Comparison of ENCODE assay signal across 17 mouse cellular contexts in genomic region chr10:59236486-59236885, GRCm38 (mm10). TPM values are rescaled to one million over a fixed set of nuclear protein-coding genes. Genes with fewer than 3 reads are reported as not detected.
DNase-seq lines count a peak whose midpoint lies in the region; ATAC-seq and TF ChIP-seq lines count a peak whose summit lies in the region.
"Had no signal": no experiment of that assay in that cellular context is flagged by ENCODE, and none has a peak within 500 bp of the region (broad histone marks: within the 10 kb centered on the region; RNA-seq: fewer than 3 reads in every experiment).

No protein-coding gene starts in this region.

- H3K9me3 ChIP-seq in liver, postnatal 0 days (ENCODE audit: low read length), result no peaks in the 10 kb centered on the region
- H3K9me3 ChIP-seq in liver, embryonic 12.5 days (replicated peaks), result no peaks in the 10 kb centered on the region
- 0 out of 2 replicates have a peak, but pooled peaks cover 3% of the 10 kb centered on the region for H3K9me3 ChIP-seq in lung, embryonic 16.5 days (ENCODE audit: control insufficient read depth, low read length)
- H3K9me3 ChIP-seq in hindbrain, embryonic 11.5 days (ENCODE audit: control insufficient read depth, low read length), result no peaks in the 10 kb centered on the region
- no peaks in the 10 kb centered on the region for H3K9me3 ChIP-seq in forebrain, embryonic 12.5 days
- H3K9me3 ChIP-seq: kidney, embryonic 15.5 days; limb, embryonic 15.5 days; midbrain, embryonic 10.5 days had no signal

- ATAC-seq in liver, postnatal 0 days, result no peak
- no peak for ATAC-seq in liver, embryonic 12.5 days
- peak; percentile 32; the same call in 1 of the 2 replicates for ATAC-seq in lung, embryonic 16.5 days (ENCODE audit: low read depth)
- ATAC-seq in monocyte, adult 5-6 weeks (replicated peaks; ENCODE audit: insufficient number of reproducible peaks, low FRiP score, low TSS enrichment, poor library complexity, severe bottlenecking), result peak; percentile 86
- no peak for ATAC-seq in hindbrain, embryonic 11.5 days (ENCODE audit: low FRiP score)
- no peak for ATAC-seq in forebrain, embryonic 12.5 days (ENCODE audit: low FRiP score)
- ATAC-seq: activated CD4-positive, CD25-positive, alpha-beta regulatory T cell, adult 4 months; forebrain, postnatal 0 days; hindbrain, embryonic 16.5 days had no signal

- H3K4me3 ChIP-seq in liver, postnatal 0 days (ENCODE audit: low read depth, low read length), result no peak overlapping the region
- no peak overlapping the region for H3K4me3 ChIP-seq in liver, embryonic 12.5 days
- no peak overlapping the region for H3K4me3 ChIP-seq in lung, embryonic 16.5 days (ENCODE audit: low read length)
- H3K4me3 ChIP-seq in hindbrain, embryonic 11.5 days (ENCODE audit: low read depth, low read length), result no peak overlapping the region
- H3K4me3 ChIP-seq in forebrain, embryonic 12.5 days (replicated peaks), result no peak overlapping the region
- H3K4me3 ChIP-seq: kidney, embryonic 15.5 days; limb, embryonic 15.5 days; midbrain, embryonic 10.5 days had no signal

- no peaks in the 10 kb centered on the region for H3K27me3 ChIP-seq in liver, postnatal 0 days (ENCODE audit: insufficient read depth, low read length)
- no peaks in the 10 kb centered on the region; the same call in none of the 2 replicates for H3K27me3 ChIP-seq in liver, embryonic 12.5 days (replicated peaks)
- no peaks in the 10 kb centered on the region for H3K27me3 ChIP-seq in lung, embryonic 16.5 days (ENCODE audit: control insufficient read depth, insufficient read depth, low read depth, low read length)
- no peaks in the 10 kb centered on the region for H3K27me3 ChIP-seq in hindbrain, embryonic 11.5 days (ENCODE audit: control insufficient read depth, insufficient read depth, low read length)
- H3K27me3 ChIP-seq in forebrain, embryonic 12.5 days, result no peaks in the 10 kb centered on the region
- H3K27me3 ChIP-seq: kidney, embryonic 15.5 days; limb, embryonic 15.5 days had no signal

- DNase-seq in liver, postnatal 0 days, result peak; percentile 36
- DNase-seq in adrenal gland, postnatal 14 days, result peak; percentile 70
- DNase-seq in hindbrain, embryonic 11.5 days (ENCODE audit: low spot score), result no peak
- DNase-seq in gastrocnemius, adult 8-10 months (ENCODE audit: low spot score in 2 of 2), result no peak
- DNase-seq: cerebellum, adult 11 months; forebrain, postnatal 0 days; gastrocnemius, postnatal 36 days; spleen, adult 18-20 months had no signal

- TF ChIP-seq EP300 in liver, postnatal 0 days (IDR thresholded peaks at IDR 0.05; ENCODE audit: low read depth), result peak; percentile 14; the same call in 1 of the 2 replicates

- H3K27ac ChIP-seq in liver, postnatal 0 days (ENCODE audit: low read depth), result peak overlapping the region; percentile 44; the same call in 1 of the 2 replicates
- no peak overlapping the region for H3K27ac ChIP-seq in liver, embryonic 12.5 days
- H3K27ac ChIP-seq in lung, embryonic 16.5 days (ENCODE audit: low read length), result no peak overlapping the region
- no peak overlapping the region for H3K27ac ChIP-seq in hindbrain, embryonic 11.5 days (ENCODE audit: low read depth, low read length)
- H3K27ac ChIP-seq in forebrain, embryonic 12.5 days, result no peak overlapping the region
- H3K27ac ChIP-seq: kidney, embryonic 15.5 days; limb, embryonic 15.5 days; midbrain, embryonic 10.5 days had no signal

- peaks cover 9% of the 10 kb centered on the region; the same call in 1 of the 2 replicates for H3K4me1 ChIP-seq in liver, postnatal 0 days (ENCODE audit: insufficient read depth)
- no peaks in the 10 kb centered on the region for H3K4me1 ChIP-seq in liver, embryonic 12.5 days
- H3K4me1 ChIP-seq in lung, embryonic 16.5 days (replicated peaks; ENCODE audit: control insufficient read depth, insufficient read depth, low read length), result peaks cover 11% of the 10 kb centered on the region
- H3K4me1 ChIP-seq in hindbrain, embryonic 11.5 days (replicated peaks; ENCODE audit: control insufficient read depth, insufficient read depth, low read length), result no peaks in the 10 kb centered on the region
- no peaks in the 10 kb centered on the region for H3K4me1 ChIP-seq in forebrain, embryonic 12.5 days
- H3K4me1 ChIP-seq: midbrain, embryonic 10.5 days had no signal

- no peaks in the 10 kb centered on the region for H3K36me3 ChIP-seq in liver, postnatal 0 days (replicated peaks; ENCODE audit: insufficient read depth, low read length)
- no peaks in the 10 kb centered on the region for H3K36me3 ChIP-seq in liver, embryonic 12.5 days
- no peaks in the 10 kb centered on the region for H3K36me3 ChIP-seq in lung, embryonic 16.5 days (ENCODE audit: control insufficient read depth, insufficient read depth, low read length)
- H3K36me3 ChIP-seq in hindbrain, embryonic 11.5 days (ENCODE audit: control insufficient read depth, insufficient read depth, low read length), result no peaks in the 10 kb centered on the region
- no peaks in the 10 kb centered on the region for H3K36me3 ChIP-seq in forebrain, embryonic 12.5 days (replicated peaks)
- H3K36me3 ChIP-seq: kidney, embryonic 15.5 days; limb, embryonic 15.5 days; midbrain, embryonic 10.5 days had no signal

- H3K9ac ChIP-seq in liver, postnatal 0 days (replicated peaks), result no peak overlapping the region
- no peak overlapping the region for H3K9ac ChIP-seq in liver, embryonic 12.5 days
- H3K9ac ChIP-seq in lung, embryonic 16.5 days (ENCODE audit: low read length), result no peak overlapping the region
- H3K9ac ChIP-seq in hindbrain, embryonic 11.5 days (ENCODE audit: low read depth, low read length), result no peak overlapping the region
- H3K9ac ChIP-seq in forebrain, embryonic 12.5 days, result no peak overlapping the region
- H3K9ac ChIP-seq: forebrain, postnatal 0 days; kidney, embryonic 15.5 days; limb, embryonic 15.5 days had no signal

- TF ChIP-seq CTCF in liver, postnatal 0 days (IDR thresholded peaks at IDR 0.05; ENCODE audit: low read depth), result no peak

- H3K4me2 ChIP-seq in liver, postnatal 0 days (ENCODE audit: low read depth, low read length), result no peak overlapping the region
- no peak overlapping the region for H3K4me2 ChIP-seq in liver, embryonic 12.5 days
- no peak overlapping the region for H3K4me2 ChIP-seq in lung, embryonic 16.5 days (ENCODE audit: low read depth, low read length)
- no peak overlapping the region for H3K4me2 ChIP-seq in hindbrain, embryonic 11.5 days (replicated peaks; ENCODE audit: low read depth, low read length)
- no peak overlapping the region for H3K4me2 ChIP-seq in forebrain, embryonic 12.5 days
- H3K4me2 ChIP-seq: kidney, embryonic 15.5 days; limb, embryonic 15.5 days had no signal

- WGBS in liver, postnatal 0 days (ENCODE audit: insufficient replicate concordance), result 55% methylated on average over 6 of the region's 6 CpGs
- WGBS in liver, embryonic 12.5 days (ENCODE audit: insufficient replicate concordance), result 54% methylated on average over 6 of the region's 6 CpGs
- 55% methylated on average over 6 of the region's 6 CpGs for WGBS in lung, embryonic 16.5 days
- 93% methylated on average over 6 of the region's 6 CpGs for WGBS in hindbrain, embryonic 11.5 days
- 85% methylated on average over 6 of the region's 6 CpGs for WGBS in forebrain, embryonic 12.5 days

RNA-seq across cellular contexts. Expression of gene Sowahc, which starts 14.7 kb away (rescaled TPM):
- 1.3 and 1.6 TPM in 2 replicates for polyA plus RNA-seq in liver, postnatal 0 days (2015; fragmentation: Nextera tagmentation; extraction: Ambion mirVana)
- polyA plus RNA-seq in liver, embryonic 12.5 days (2016; fragmentation: Nextera tagmentation; extraction: Ambion mirVana), result 2.8 and 3.1 TPM in 2 replicates
- 22.7 and 24.6 TPM in 2 replicates for total RNA-seq in adrenal gland, postnatal 14 days (2021)
- polyA plus RNA-seq in lung, embryonic 16.5 days (2015; fragmentation: Nextera tagmentation; extraction: Ambion mirVana), result 12.8 and 13.7 TPM in 2 replicates
- total RNA-seq in monocyte, adult 5-6 weeks (2017), result 111 to 129 TPM (median 120 TPM) in 3 replicates
- 11.9 and 13.6 TPM in 2 replicates for polyA plus RNA-seq in hindbrain, embryonic 11.5 days (2014; fragmentation: Nextera tagmentation; extraction: Ambion mirVana)
- polyA plus RNA-seq in forebrain, embryonic 12.5 days (2016; fragmentation: Nextera tagmentation; extraction: Ambion mirVana), result 19.3 and 19.7 TPM in 2 replicates
- under 1 TPM; 0.56 to 0.81 (median 0.59) TPM for total RNA-seq in gastrocnemius, adult 8-10 months (2022)

RNA-seq across cellular contexts. Expression of gene Sept10, which starts 14.8 kb away (rescaled TPM):
- polyA plus RNA-seq in liver, postnatal 0 days (2015; fragmentation: Nextera tagmentation; extraction: Ambion mirVana), result 11.6 and 11.8 TPM in 2 replicates
- 12.8 and 12.9 TPM in 2 replicates for polyA plus RNA-seq in liver, embryonic 12.5 days (2016; fragmentation: Nextera tagmentation; extraction: Ambion mirVana)
- total RNA-seq in adrenal gland, postnatal 14 days (2021), result 52.2 and 54.0 TPM in 2 replicates
- polyA plus RNA-seq in lung, embryonic 16.5 days (2015; fragmentation: Nextera tagmentation; extraction: Ambion mirVana), result 67.0 and 74.6 TPM in 2 replicates
- 14.7 to 33.3 TPM (median 15.0 TPM) in 3 replicates for total RNA-seq in monocyte, adult 5-6 weeks (2017)
- polyA plus RNA-seq in hindbrain, embryonic 11.5 days (2014; fragmentation: Nextera tagmentation; extraction: Ambion mirVana), result 32.0 and 32.4 TPM in 2 replicates
- polyA plus RNA-seq in forebrain, embryonic 12.5 days (2016; fragmentation: Nextera tagmentation; extraction: Ambion mirVana), result 30.0 and 30.4 TPM in 2 replicates
- 1 to 10 TPM; 5.0 to 7.8 (median 6.5) TPM for total RNA-seq in gastrocnemius, adult 8-10 months (2022)

Comparison
In these comparisons a context has a peak if more than half of its experiments do, and no peak if none do; other contexts are left out.
1. ATAC-seq: peak in lung, embryonic 16.5 days (single experiment) and monocyte, adult 5-6 weeks (single experiment); none in liver, postnatal 0 days (single experiment), liver, embryonic 12.5 days (single experiment), hindbrain, embryonic 11.5 days (single experiment) and forebrain, embryonic 12.5 days (single experiment).
2. DNase-seq: peak in liver, postnatal 0 days (single experiment) and adrenal gland, postnatal 14 days (single experiment); none in hindbrain, embryonic 11.5 days (single experiment) and gastrocnemius, adult 8-10 months (0 of 2).